Comparison of ENCODE assay signal across 16 mouse cellular contexts in genomic region chr10:53466261-53466660, GRCm38 (mm10).
A peak's percentile ranks its signal among the peaks of the same experiment; 100 is the strongest.
DNase-seq lines count a peak whose midpoint lies in the region; ATAC-seq and TF ChIP-seq lines count a peak whose summit lies in the region.
"Had no signal": no experiment of that assay in that cellular context is flagged by ENCODE, and none has a peak within 500 bp of the region (broad histone marks: within the 10 kb centered on the region; RNA-seq: fewer than 3 reads in every experiment).

No protein-coding gene starts in this region.

- no peak for TF ChIP-seq POLR2A in kidney, adult 2 months (IDR thresholded peaks at IDR 0.05; ENCODE audit: low read depth, low read length)
- no peak for TF ChIP-seq POLR2A in cerebellum, adult 2 months (IDR thresholded peaks at IDR 0.05; ENCODE audit: borderline replicate concordance, insufficient read depth, low read length)

- no peak overlapping the region for H3K4me3 ChIP-seq in gastrocnemius, adult 2 months
- H3K4me3 ChIP-seq in kidney, adult 2 months (ENCODE audit: insufficient read depth, low read depth, low read length), result no peak overlapping the region
- no peak overlapping the region for H3K4me3 ChIP-seq in intestine, embryonic 16.5 days (ENCODE audit: low read length)
- H3K4me3 ChIP-seq in cerebellum, adult 2 months (replicated peaks; ENCODE audit: insufficient read depth, low read depth, low read length), result no peak overlapping the region
- H3K4me3 ChIP-seq: embryonic facial prominence, embryonic 10.5 days; neural tube, embryonic 12.5 days had no signal

- H3K4me2 ChIP-seq in intestine, embryonic 16.5 days (ENCODE audit: low read depth, low read length), result no peak overlapping the region
- H3K4me2 ChIP-seq: neural tube, embryonic 12.5 days had no signal

- no peak overlapping the region for H3K9ac ChIP-seq in intestine, embryonic 16.5 days (ENCODE audit: low read depth, low read length)
- H3K9ac ChIP-seq: neural tube, embryonic 12.5 days had no signal

- H3K27me3 ChIP-seq in kidney, adult 2 months (replicated peaks; ENCODE audit: control insufficient read depth, insufficient read depth, low read length), result no peaks in the 10 kb centered on the region
- no peaks in the 10 kb centered on the region for H3K27me3 ChIP-seq in intestine, embryonic 16.5 days (replicated peaks; ENCODE audit: control insufficient read depth, insufficient read depth, low read length)
- no peaks in the 10 kb centered on the region for H3K27me3 ChIP-seq in cerebellum, adult 2 months (ENCODE audit: control insufficient read depth, insufficient read depth, low read length)
- H3K27me3 ChIP-seq: neural tube, embryonic 12.5 days had no signal

- H3K4me1 ChIP-seq in kidney, adult 2 months (ENCODE audit: control insufficient read depth, insufficient read depth, low read length), result no peaks in the 10 kb centered on the region
- H3K4me1 ChIP-seq in intestine, embryonic 16.5 days (ENCODE audit: control insufficient read depth, insufficient read depth, low read length), result peaks cover 5% of the 10 kb centered on the region; the same call in 1 of the 2 replicates
- H3K4me1 ChIP-seq in cerebellum, adult 2 months (ENCODE audit: control insufficient read depth, insufficient read depth, low read length), result no peaks in the 10 kb centered on the region

- intact Hi-C loops in gastrocnemius, adult 2 months (cut with DNase I), result no loop called here

- peaks cover 4% of the 10 kb centered on the region; the same call in 1 of the 2 replicates for H3K9me3 ChIP-seq in intestine, embryonic 16.5 days (ENCODE audit: control insufficient read depth, low read length)

- H3K27ac ChIP-seq in gastrocnemius, adult 2 months, result peak overlapping the region; percentile 87
- peak overlapping the region; percentile 42; the same call in 1 of the 2 replicates for H3K27ac ChIP-seq in kidney, adult 2 months (ENCODE audit: insufficient read depth, low read depth, low read length)
- peak overlapping the region; percentile 58 for H3K27ac ChIP-seq in intestine, embryonic 16.5 days (ENCODE audit: low read length)
- no peak overlapping the region for H3K27ac ChIP-seq in cerebellum, adult 2 months (ENCODE audit: insufficient read depth, low read length)
- H3K27ac ChIP-seq: embryonic facial prominence, embryonic 10.5 days; neural tube, embryonic 12.5 days had no signal

- 72% methylated on average over 6 of the region's 6 CpGs for WGBS in kidney, adult 2 months
- 47% methylated on average over 6 of the region's 6 CpGs for WGBS in intestine, embryonic 16.5 days
- WGBS in cerebellum, adult 2 months, result 84% methylated on average over 6 of the region's 6 CpGs

- no peak for TF ChIP-seq CTCF in gastrocnemius, adult 2 months (IDR thresholded peaks at IDR 0.05)
- no peak for TF ChIP-seq CTCF in kidney, adult 2 months (conservative IDR thresholded peaks at IDR 0.05; ENCODE audit: insufficient read depth, insufficient read length, low read depth, low read length)
- no peak for TF ChIP-seq CTCF in cerebellum, adult 2 months (IDR thresholded peaks at IDR 0.05; ENCODE audit: borderline replicate concordance, insufficient read depth, low read depth, low read length)

- DNase-seq in gastrocnemius, adult 2 months, result no peak
- DNase-seq in gastrocnemius, postnatal 10 days, result no peak
- DNase-seq in kidney, adult 2 months, result no peak
- no peak for DNase-seq in kidney, postnatal 10 days
- peak; percentile 14 for DNase-seq in brain, adult 2 months (ENCODE audit: low read depth, low spot score)
- DNase-seq in testis, postnatal 14 days (ENCODE audit: low spot score), result no peak
- DNase-seq in cerebellum, adult 2 months, result no peak
- DNase-seq: cerebellum, postnatal 10 days; gastrocnemius, postnatal 14 days; kidney, adult 18-20 months; midbrain, embryonic 14.5 days; right cerebral cortex, postnatal 4 days; thymus, postnatal 4 days had no signal

- no peaks in the 10 kb centered on the region for H3K36me3 ChIP-seq in kidney, adult 2 months (ENCODE audit: control insufficient read depth, insufficient read depth, low read length)
- no peaks in the 10 kb centered on the region for H3K36me3 ChIP-seq in intestine, embryonic 16.5 days (ENCODE audit: control insufficient read depth, insufficient read depth, low read length)
- H3K36me3 ChIP-seq: embryonic facial prominence, embryonic 10.5 days; neural tube, embryonic 12.5 days had no signal

- ATAC-seq in intestine, embryonic 16.5 days, result no peak
